Mouse (Mus musculus): ENCODE results near the gene Serpina12.
A peak's percentile ranks its signal among the peaks of the same experiment; 100 is the strongest.

Serpina12 gene

GRCm38 (mm10) chr12:104044343-104044742 lies at the start of gene Serpina12:
Serpina12 (minus strand) TSS chr12:104044443.
- DNase-seq (ENCODE audit: low read depth, low spot score), result no peak

GRCm38 (mm10) chr12:104091303-104091702 lies 47.1 kb upstream of the Serpina12 start:
- no peak for DNase-seq (ENCODE audit: low read depth, low spot score)

- DNase-seq (ENCODE audit: low read depth, low spot score), result no peak
These were observed 45.9 kb upstream of the Serpina12 start for GRCm38 (mm10) chr12:104090119-104090518.

- no peak for DNase-seq (ENCODE audit: low read depth, low spot score)
These were observed 28.0 kb upstream of the Serpina12 start for GRCm38 (mm10) chr12:104072286-104072685.

DNA sequence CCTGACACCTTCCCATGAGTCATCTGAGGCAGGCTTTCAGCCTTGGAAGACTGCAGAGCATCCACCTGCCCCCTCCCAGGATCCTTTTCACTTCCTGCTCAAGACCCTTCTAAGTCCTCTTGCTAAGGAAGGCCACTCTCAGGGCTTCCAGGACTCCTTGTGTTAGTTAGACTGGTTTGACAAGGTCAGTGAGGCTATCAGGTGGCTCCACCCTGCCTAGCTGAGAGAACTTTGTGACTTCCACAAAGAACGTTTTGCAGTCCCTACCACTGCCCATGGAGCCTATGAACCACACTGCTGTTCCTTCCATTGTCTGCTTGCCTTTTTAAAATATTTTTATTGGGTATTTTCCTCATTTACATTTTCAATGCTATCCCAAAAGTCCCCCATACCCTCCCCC lies 27.5 kb upstream of the Serpina12 start:
- DNase-seq (ENCODE audit: low read depth, low spot score), result no peak

- peak; percentile 66 for DNase-seq (ENCODE audit: low read depth, low spot score)
These were observed 25.4 kb upstream of the Serpina12 start for GRCm38 (mm10) chr12:104069620-104070019.

- DNase-seq (ENCODE audit: low read depth, low spot score), result peak; percentile 27
These were observed 23.3 kb upstream of the Serpina12 start for GRCm38 (mm10) chr12:104067549-104067948.

GRCm38 (mm10) chr12:104066241-104066640 lies 22.0 kb upstream of the Serpina12 start:
- peak; percentile 28 for DNase-seq (ENCODE audit: low read depth, low spot score)

DNA sequence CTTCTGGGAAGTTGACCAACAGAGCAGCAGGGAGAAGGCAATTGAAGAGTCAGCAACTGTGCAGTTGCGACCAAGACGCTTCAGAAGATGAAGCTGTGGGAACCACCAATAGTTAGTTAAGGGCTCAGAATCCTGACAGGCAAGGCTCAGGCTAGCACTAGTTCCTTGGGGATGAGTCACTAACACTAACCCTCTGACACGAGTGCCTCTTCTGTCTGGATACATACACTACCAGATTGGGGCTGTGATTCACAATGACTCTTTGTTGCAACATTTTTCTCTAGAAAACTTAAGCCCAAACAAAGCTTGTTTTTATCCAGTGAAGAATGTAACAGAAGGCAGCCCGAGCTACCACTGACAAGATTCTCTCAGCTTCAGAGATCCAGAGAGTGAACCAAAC lies 20.8 kb upstream of the Serpina12 start:
- no peak for DNase-seq (ENCODE audit: low read depth, low spot score)

DNA sequence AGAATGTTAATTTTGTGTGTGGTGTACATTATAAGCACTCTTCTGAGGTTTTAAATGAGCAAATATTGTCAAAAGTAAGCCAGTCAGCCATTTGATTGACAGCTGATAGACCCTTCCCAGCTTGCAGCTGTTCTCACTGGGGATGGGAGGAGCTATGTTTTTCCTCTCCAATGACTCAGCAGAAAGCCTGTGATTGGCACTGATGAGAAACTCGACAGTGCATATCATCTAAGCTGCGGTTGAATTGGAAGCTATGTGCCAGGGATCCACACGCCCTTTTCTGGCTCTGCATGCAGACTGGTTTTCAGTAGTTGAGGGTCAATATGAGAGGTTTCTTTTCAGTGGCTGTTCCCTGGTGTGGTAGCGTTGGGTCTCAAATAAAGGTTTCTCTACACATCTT lies 20.3 kb upstream of the Serpina12 start:
- DNase-seq (ENCODE audit: low read depth, low spot score), result no peak

DNA sequence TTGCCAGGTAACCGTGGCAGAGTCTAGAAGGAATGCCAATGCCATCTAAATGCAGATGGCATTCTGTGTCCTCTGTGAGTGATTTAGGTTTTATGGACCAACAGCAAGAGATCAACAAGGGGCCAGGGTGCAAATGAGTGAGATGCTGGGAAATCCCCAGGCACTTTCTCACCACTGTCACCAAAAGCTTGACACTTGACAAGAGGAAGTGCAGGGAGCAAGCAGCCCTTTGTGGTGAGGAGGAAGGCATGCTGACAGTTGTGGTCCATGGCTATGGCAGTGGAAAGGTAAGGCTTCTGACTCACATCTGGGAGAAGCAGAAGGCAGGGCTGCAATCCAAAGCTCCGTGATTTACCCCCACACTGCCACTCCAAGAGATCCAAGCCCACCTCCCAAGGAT lies 17.6 kb upstream of the Serpina12 start:
- no peak for DNase-seq (ENCODE audit: low read depth, low spot score)

GRCm38 (mm10) chr12:104060126-104060525 lies 15.9 kb upstream of the Serpina12 start:
- DNase-seq (ENCODE audit: low read depth, low spot score), result no peak

- DNase-seq (ENCODE audit: low read depth, low spot score), result no peak
These were observed 13.3 kb upstream of the Serpina12 start for GRCm38 (mm10) chr12:104057531-104057930.

GRCm38 (mm10) chr12:104057050-104057449 lies 12.8 kb upstream of the Serpina12 start:
- DNase-seq (ENCODE audit: low read depth, low spot score), result no peak

- DNase-seq (ENCODE audit: low read depth, low spot score), result no peak
These were observed 11.5 kb upstream of the Serpina12 start for GRCm38 (mm10) chr12:104055755-104056154.

- DNase-seq (ENCODE audit: low read depth, low spot score), result no peak
These were observed 9.8 kb upstream of the Serpina12 start for GRCm38 (mm10) chr12:104053995-104054394.

- DNase-seq (ENCODE audit: low read depth, low spot score), result no peak
These were observed 1.5 kb upstream of the Serpina12 start for GRCm38 (mm10) chr12:104045713-104046112.

GRCm38 (mm10) chr12:104042753-104043152 lies 1.5 kb downstream of the Serpina12 start:
- DNase-seq (ENCODE audit: low read depth, low spot score), result no peak

- no peak for DNase-seq (ENCODE audit: low read depth, low spot score)
These were observed 2.8 kb downstream of the Serpina12 start for GRCm38 (mm10) chr12:104041401-104041800.

DNA sequence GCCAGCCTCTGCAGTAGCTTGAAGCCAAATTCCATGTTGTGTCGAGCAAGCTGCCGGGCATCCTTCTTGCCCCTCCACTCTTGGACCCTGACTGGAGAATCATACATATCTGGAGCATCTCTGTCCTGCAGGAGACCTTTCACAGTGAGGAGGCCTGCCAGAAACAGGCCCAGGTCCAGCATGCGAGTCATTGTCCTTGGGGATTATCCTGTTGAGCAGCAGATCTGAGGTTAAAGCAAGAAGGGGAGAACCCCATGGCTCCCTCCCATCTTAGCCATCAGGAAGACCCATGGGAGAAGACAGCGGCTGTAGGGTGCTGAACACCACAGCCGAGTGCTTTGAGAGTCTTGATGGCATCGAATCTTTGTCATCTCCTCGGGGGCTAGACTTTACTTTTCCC lies 6.1 kb downstream of the Serpina12 start:
- DNase-seq (ENCODE audit: low read depth, low spot score), result no peak

DNA sequence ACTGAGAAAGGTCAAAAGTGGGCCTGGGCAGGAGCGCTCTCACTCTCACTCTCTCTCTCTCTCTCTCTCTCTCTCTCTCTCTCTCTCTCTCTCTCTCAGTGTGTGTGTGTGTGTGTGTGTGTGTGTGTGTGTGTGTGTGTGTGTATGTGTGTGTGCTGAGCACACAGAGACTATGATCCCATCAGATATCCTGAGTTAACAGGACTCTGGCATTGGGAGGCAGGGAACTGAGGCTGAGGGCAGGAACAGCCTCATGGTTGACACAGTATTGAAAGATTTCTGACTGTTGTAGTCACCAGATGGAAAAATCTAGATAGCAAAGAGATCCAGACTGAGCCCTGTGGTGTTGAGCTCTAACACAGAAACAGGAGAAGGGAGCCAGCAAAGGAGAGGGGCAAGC lies 10.5 kb downstream of the Serpina12 start:
- DNase-seq (ENCODE audit: low read depth, low spot score), result no peak

DNA sequence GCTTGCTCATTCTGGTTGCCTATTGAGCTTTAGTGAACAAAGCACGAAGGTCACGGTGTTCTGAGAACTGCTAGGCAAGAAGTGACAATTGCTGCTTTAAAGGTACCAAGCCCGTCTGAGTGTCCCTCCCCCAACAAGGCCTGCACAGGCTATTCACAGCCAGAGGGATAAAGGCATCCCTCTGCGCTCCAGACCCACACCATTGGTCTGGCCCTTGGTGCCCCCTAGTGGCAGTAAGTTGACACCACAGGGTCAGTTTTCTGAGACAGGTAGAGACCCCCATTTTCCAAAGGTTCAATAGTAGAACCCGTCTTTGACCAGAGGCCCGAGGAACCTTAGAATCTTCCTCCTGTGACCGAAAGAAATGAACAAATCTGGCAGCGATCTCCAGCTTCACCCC lies 14.3 kb downstream of the Serpina12 start:
- DNase-seq (ENCODE audit: low read depth, low spot score), result peak; percentile 8

GRCm38 (mm10) chr12:104015280-104015679 lies 29.0 kb downstream of the Serpina12 start:
- DNase-seq (ENCODE audit: low read depth, low spot score), result no peak

- no peak for DNase-seq (ENCODE audit: low read depth, low spot score)
These were observed 30.6 kb downstream of the Serpina12 start, which contains the start of gene Serpina9 for GRCm38 (mm10) chr12:104013620-104014019. Serpina9 (minus strand) TSS chr12:104013755.

Data from retina, postnatal 7 days (tissue).